Comparison of ENCODE assay signal across 23 mouse cellular contexts in genomic region chr14:55357258-55357657, GRCm38 (mm10).
A peak's percentile ranks its signal among the peaks of the same experiment; 100 is the strongest.
DNase-seq lines count a peak whose midpoint lies in the region; ATAC-seq and TF ChIP-seq lines count a peak whose summit lies in the region.
"Had no signal": no experiment of that assay in that cellular context is flagged by ENCODE, and none has a peak within 500 bp of the region (broad histone marks: within the 10 kb centered on the region; RNA-seq: fewer than 3 reads in every experiment).

No protein-coding gene starts in this region.

- H3K9ac ChIP-seq in heart, embryonic 11.5 days (ENCODE audit: low read depth, low read length) = no peak overlapping the region
- no peak overlapping the region for H3K9ac ChIP-seq in kidney, postnatal 0 days (ENCODE audit: low read depth, low read length)
- H3K9ac ChIP-seq: forebrain, embryonic 13.5 days; hindbrain, embryonic 14.5 days had no signal

- DNase-seq in heart, adult 11 months = peak; percentile 91
- peak; percentile 19 for DNase-seq in kidney, postnatal 0 days (ENCODE audit: low spot score)
- DNase-seq in kidney, postnatal 10 days = no peak
- peak; percentile 17 for DNase-seq in lung, postnatal 10 days
- DNase-seq in lung, postnatal 14 days = no peak
- DNase-seq: adrenal gland, adult 8-10 months; adrenal gland, postnatal 25 days; cerebellum, adult 11-12 months; cerebellum, adult 8-10 months; cerebellum, postnatal 10 days; cerebellum, postnatal 36 days; gastrocnemius, postnatal 10 days; gastrocnemius, postnatal 36 days; heart, postnatal 10 days; heart, postnatal 36 days had no signal

- no peaks in the 10 kb centered on the region for H3K9me3 ChIP-seq in heart, embryonic 11.5 days (replicated peaks; ENCODE audit: control insufficient read depth, low read length)
- no peaks in the 10 kb centered on the region for H3K9me3 ChIP-seq in kidney, postnatal 0 days (replicated peaks; ENCODE audit: low read length)
- H3K9me3 ChIP-seq: forebrain, embryonic 10.5 days; forebrain, embryonic 13.5 days had no signal

- H3K4me3 ChIP-seq in heart, embryonic 11.5 days (ENCODE audit: low read depth, low read length) = no peak overlapping the region
- no peak overlapping the region for H3K4me3 ChIP-seq in kidney, postnatal 0 days (replicated peaks; ENCODE audit: low read depth, low read length)
- H3K4me3 ChIP-seq: forebrain, embryonic 10.5 days; forebrain, embryonic 13.5 days had no signal

- no peaks in the 10 kb centered on the region for H3K4me1 ChIP-seq in heart, embryonic 11.5 days (ENCODE audit: control insufficient read depth, insufficient read depth, low read length)
- H3K4me1 ChIP-seq in kidney, postnatal 0 days (replicated peaks; ENCODE audit: insufficient read depth, low read length) = no peaks in the 10 kb centered on the region
- H3K4me1 ChIP-seq: forebrain, embryonic 10.5 days; forebrain, embryonic 13.5 days had no signal

- ATAC-seq in heart, embryonic 11.5 days (replicated peaks; ENCODE audit: insufficient number of reproducible peaks, low FRiP score, low TSS enrichment) = no peak
- no peak for ATAC-seq in kidney, postnatal 0 days (replicated peaks; ENCODE audit: low FRiP score, low read depth)
- ATAC-seq: activated CD4-positive, CD25-positive, alpha-beta regulatory T cell, adult 4 months; forebrain, embryonic 13.5 days; forebrain, embryonic 16.5 days; hindbrain, postnatal 0 days; inflammation-experienced regulatory T-cells, adult 6 months had no signal

- TF ChIP-seq CTCF in kidney, postnatal 0 days (IDR thresholded peaks at IDR 0.05; ENCODE audit: low read depth) = no peak

- 61% methylated on average over 2 of the region's 2 CpGs for WGBS in heart, embryonic 11.5 days (ENCODE audit: insufficient replicate concordance)
- 72% methylated on average over 2 of the region's 2 CpGs for WGBS in kidney, postnatal 0 days

- no peaks in the 10 kb centered on the region for H3K36me3 ChIP-seq in heart, embryonic 11.5 days (ENCODE audit: control insufficient read depth, insufficient read depth, low read length)
- no peaks in the 10 kb centered on the region for H3K36me3 ChIP-seq in kidney, postnatal 0 days (ENCODE audit: insufficient read depth, low read length)
- H3K36me3 ChIP-seq: forebrain, embryonic 10.5 days had no signal

- no peak overlapping the region for H3K27ac ChIP-seq in heart, embryonic 11.5 days (ENCODE audit: low read depth, low read length)
- H3K27ac ChIP-seq in kidney, postnatal 0 days = no peak overlapping the region
- H3K27ac ChIP-seq: forebrain, embryonic 10.5 days; forebrain, embryonic 13.5 days; hindbrain, embryonic 14.5 days; hindbrain, postnatal 0 days had no signal

- no peak overlapping the region for H3K4me2 ChIP-seq in heart, embryonic 11.5 days
- H3K4me2 ChIP-seq in kidney, postnatal 0 days (ENCODE audit: low read length) = no peak overlapping the region
- H3K4me2 ChIP-seq: forebrain, embryonic 13.5 days; hindbrain, embryonic 14.5 days had no signal

- no peaks in the 10 kb centered on the region for H3K27me3 ChIP-seq in heart, embryonic 11.5 days (ENCODE audit: control insufficient read depth, insufficient read depth, low read length)
- H3K27me3 ChIP-seq in kidney, postnatal 0 days (ENCODE audit: insufficient read depth, low read length) = no peaks in the 10 kb centered on the region
- H3K27me3 ChIP-seq: forebrain, embryonic 13.5 days had no signal

Comparison
In these comparisons a context has a peak if more than half of its experiments do, and no peak if none do; other contexts are left out.
1. DNase-seq: peak in heart, adult 11 months (single experiment), kidney, postnatal 0 days (single experiment) and lung, postnatal 10 days (single experiment); none in kidney, postnatal 10 days (single experiment) and lung, postnatal 14 days (single experiment).